Mouse (Mus musculus) neural tube, embryonic 14.5 days (tissue): ENCODE measurements around the gene Rsph6a. TPM values are rescaled to one million over a fixed set of nuclear protein-coding genes. Genes with fewer than 3 reads are reported as not detected.

Experiments used
- ATAC-seq: fragments of 200-750 bp; cut with Nextera tagmentation; 2 replicates; pipeline ENCODE4 v1.8.0; 2017; ENCODE audit warnings: low read depth, mild to moderate bottlenecking, moderate TSS enrichment, moderate library complexity
- H3K27ac ChIP-seq: fragments of 300-500 bp; sonication (generic); 2 replicates; pipeline ENCODE4 v1.5.1; 2014; ENCODE audit warnings: low read depth, mild to moderate bottlenecking, control low read depth, low read length, moderate library complexity, mixed read lengths
- H3K27me3 ChIP-seq: fragments of 300-500 bp; sonication (generic); 2 replicates; pipeline ENCODE4 v1.6.1; 2014; ENCODE audit warnings: low read length; ENCODE audit not compliant: control insufficient read depth, insufficient read depth
- H3K36me3 ChIP-seq: fragments of 300-500 bp; sonication (generic); 2 replicates; pipeline ENCODE4 v1.6.1; 2014; ENCODE audit warnings: low read length, mixed read lengths; ENCODE audit not compliant: control insufficient read depth, insufficient read depth
- H3K4me1 ChIP-seq: fragments of 300-500 bp; sonication (generic); 2 replicates; pipeline ENCODE4 v1.6.1; 2014; ENCODE audit warnings: low read length; ENCODE audit not compliant: control insufficient read depth, insufficient read depth
- H3K4me2 ChIP-seq: fragments of 300-500 bp; sonication (generic); 2 replicates; pipeline ENCODE4 v1.6.1; 2014; ENCODE audit warnings: mild to moderate bottlenecking, low read depth, low read length, control low read depth
- H3K4me3 ChIP-seq: fragments of 300-500 bp; sonication (generic); 2 replicates; pipeline ENCODE4 v1.5.1; 2014; ENCODE audit warnings: low read depth, low read length, control low read depth, mixed read lengths
- H3K9ac ChIP-seq: fragments of 300-500 bp; sonication (generic); replicated peaks from 2 replicates; pipeline ENCODE4 v1.6.1; 2014; ENCODE audit warnings: low read depth, mild to moderate bottlenecking, control low read depth, low read length, mixed read lengths
- H3K9me3 ChIP-seq: fragments of 300-500 bp; sonication (generic); 2 replicates; pipeline ENCODE4 v1.6.1; 2016; ENCODE audit warnings: low read length; ENCODE audit not compliant: control insufficient read depth
- WGBS: fragments of 180-500 bp; shearing (Covaris S2); extraction: QIAGEN DNeasy Blood & Tissue Kit; methylation state at CpG from one replicate; pipeline ENCODE4 v1.1.7; 2014; 5-methylcytosine and 5-hydroxymethylcytosine counted together
- microRNA-seq: library from miRNA; unstranded; fragments of <30 nt; microRNA quantifications from one replicate; pipeline ENCODE4, GENCODE M21; 2016
- polyA plus RNA-seq: library from polyadenylated mRNA; unstranded; fragments of >200 nt; fragmentation: Nextera tagmentation; extraction: Ambion mirVana; gene quantifications from 2 replicates; pipeline ENCODE4 v1.2.1, GENCODE M21; 2014

Gene Rsph6a
- polyA plus RNA-seq, 1 experiment from 2014 or later = not detected

- H3K27me3 ChIP-seq = no peaks in the 10 kb centered on the region
- no peak overlapping the region for H3K9ac ChIP-seq
- H3K27ac ChIP-seq = no peak overlapping the region
- peak overlapping the region; percentile 18; the same call in 1 of the 2 replicates for H3K4me2 ChIP-seq
- H3K4me1 ChIP-seq = peaks cover 6% of the 10 kb centered on the region; the same call in 1 of the 2 replicates
- no peaks in the 10 kb centered on the region for H3K9me3 ChIP-seq
- peak; percentile 24 for ATAC-seq
- no peak overlapping the region for H3K4me3 ChIP-seq
- WGBS = 92% methylated on average over 8 of the region's 8 CpGs
- no peaks in the 10 kb centered on the region for H3K36me3 ChIP-seq
These were observed 64.6 kb downstream of the Rsph6a start for GRCm38 (mm10) chr7:19119083-19119482.

GRCm38 (mm10) chr7:19119631-19120429 lies 65.3 kb downstream of the Rsph6a start, which contains the start of gene Fbxo46:
Fbxo46 (plus strand) TSS chr7:19119859.
- Histone ChIP-seq H3K9me3 (no peaks in the 10 kb centered on the region), H3K4me1 (peaks cover 6% of the 10 kb centered on the region; the same call in 1 of the 2 replicates), H3K36me3 (no peaks in the 10 kb centered on the region), H3K27ac (peak within 1 kb of the TSS; percentile 46; the same call in 1 of the 2 replicates), H3K9ac (peak within 1 kb of the TSS; percentile 71), H3K4me2 (peak within 1 kb of the TSS; percentile 68), H3K27me3 (no peaks in the 10 kb centered on the region), H3K4me3 (peak within 1 kb of the TSS; percentile 66)
- WGBS = 4% methylated on average over 34 of the region's 34 CpGs
- peak; percentile 91 for ATAC-seq

GRCm38 (mm10) chr7:19121686-19122085 lies 67.2 kb downstream of the Rsph6a start:
- no peaks in the 10 kb centered on the region for H3K36me3 ChIP-seq
- H3K27me3 ChIP-seq = no peaks in the 10 kb centered on the region
- ATAC-seq = no peak
- H3K9ac ChIP-seq = no peak overlapping the region
- peaks cover 6% of the 10 kb centered on the region; the same call in 1 of the 2 replicates for H3K4me1 ChIP-seq
- H3K9me3 ChIP-seq = no peaks in the 10 kb centered on the region
- 95% methylated on average over 4 of the region's 4 CpGs for WGBS
- no peak overlapping the region for H3K4me2 ChIP-seq
- no peak overlapping the region for H3K27ac ChIP-seq
- no peak overlapping the region for H3K4me3 ChIP-seq

Small RNA genes lying within 50 kb of the gene (microRNA-seq; reads per million reads assigned to microRNA genes)
- not detected for gene Mir3100

Other genes starting within 250 kb of the Rsph6a start
- gene Psg17, start 233.1 kb upstream of the Rsph6a start, polyA plus RNA-seq = 0.12 TPM in 1 of 2 replicates, not detected in the other
- gene Mill2, start 214.7 kb upstream of the Rsph6a start, polyA plus RNA-seq = 0.46 TPM in 1 of 2 replicates, not detected in the other
- 18.3 and 18.7 TPM in 2 replicates for gene Pglyrp1, start 183.4 kb upstream of the Rsph6a start, polyA plus RNA-seq
- 17.6 and 20.2 TPM in 2 replicates for gene Ccdc61, start 144.3 kb upstream of the Rsph6a start, polyA plus RNA-seq
- 17.1 and 18.4 TPM in 2 replicates for gene Nova2, start 128.8 kb upstream of the Rsph6a start, polyA plus RNA-seq
- 0.84 and 1.1 TPM in 2 replicates for gene Nanos2, start 67.3 kb upstream of the Rsph6a start, polyA plus RNA-seq
- gene Mypop, start 63.4 kb upstream of the Rsph6a start, polyA plus RNA-seq = 6.0 and 6.9 TPM in 2 replicates
- 29.7 and 30.3 TPM in 2 replicates for gene Irf2bp1, start 50.6 kb upstream of the Rsph6a start, polyA plus RNA-seq
- gene Foxa3, start 31.2 kb upstream of the Rsph6a start, polyA plus RNA-seq = not detected in 2 replicates
- gene Sympk, start 30.3 kb upstream of the Rsph6a start, polyA plus RNA-seq = 16.8 and 16.9 TPM in 2 replicates
- 30.2 and 35.2 TPM in 2 replicates for gene Dmwd, start 21.5 kb downstream of the Rsph6a start, polyA plus RNA-seq
- 7.1 and 9.4 TPM in 2 replicates for gene Dmpk, start 29.2 kb downstream of the Rsph6a start, polyA plus RNA-seq
- gene Six5, start 39.9 kb downstream of the Rsph6a start, polyA plus RNA-seq = 1.3 and 2.4 TPM in 2 replicates
- 5.9 and 9.9 TPM in 2 replicates for gene Gm4969, start 63.7 kb downstream of the Rsph6a start, polyA plus RNA-seq
- 11.6 and 13.1 TPM in 2 replicates for gene Fbxo46, start 65.2 kb downstream of the Rsph6a start, polyA plus RNA-seq
- 18.6 and 21.2 TPM in 2 replicates for gene Qpctl, start 94.6 kb downstream of the Rsph6a start, polyA plus RNA-seq
- 94.1 and 110 TPM in 2 replicates for gene Snrpd2, start 95.0 kb downstream of the Rsph6a start, polyA plus RNA-seq
- 0.75 and 1.8 TPM in 2 replicates for gene Gipr, start 111.4 kb downstream of the Rsph6a start, polyA plus RNA-seq
- 3.5 and 4.0 TPM in 2 replicates for gene Eml2, start 121.7 kb downstream of the Rsph6a start, polyA plus RNA-seq
- 2.9 and 3.4 TPM in 2 replicates for gene Gpr4, start 157.8 kb downstream of the Rsph6a start, polyA plus RNA-seq
- gene Opa3, start 173.6 kb downstream of the Rsph6a start, polyA plus RNA-seq = 36.6 and 37.6 TPM in 2 replicates
- 17.4 and 40.9 TPM in 2 replicates for gene Vasp, start 217.1 kb downstream of the Rsph6a start, polyA plus RNA-seq
- 0.66 and 0.75 TPM in 2 replicates for gene Ppm1n, start 225.4 kb downstream of the Rsph6a start, polyA plus RNA-seq
- 115 and 118 TPM in 2 replicates for gene Rtn2, start 227.9 kb downstream of the Rsph6a start, polyA plus RNA-seq